Comparison of ENCODE assay signal across 8 mouse cellular contexts in the genomic region with DNA sequence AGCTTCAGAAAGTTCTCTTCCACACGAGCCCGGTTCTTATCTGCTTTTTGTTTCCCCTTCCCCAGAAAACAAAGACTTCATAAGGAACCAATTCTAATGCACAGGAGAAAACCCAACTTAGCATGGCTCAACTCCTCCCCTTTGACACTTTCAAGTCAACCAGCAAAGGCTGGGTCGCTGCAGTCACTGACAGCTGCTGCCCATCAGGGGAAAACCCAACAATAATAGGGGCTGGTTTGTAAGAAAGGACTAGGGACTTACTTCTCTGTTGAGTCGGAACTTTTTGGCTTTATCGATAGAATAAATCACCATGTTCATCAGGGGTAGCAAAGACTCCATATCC. TPM values are rescaled to one million over a fixed set of nuclear protein-coding genes. Genes with fewer than 3 reads are reported as not detected.
DNase-seq lines count a peak whose midpoint lies in the region; ATAC-seq and TF ChIP-seq lines count a peak whose summit lies in the region.

Gene Strada, minus strand, starts transcription at position 46 of the 343 bp plus-strand sequence.

- TF ChIP-seq CTCF in liver, adult 2 months (IDR thresholded peaks at IDR 0.05; ENCODE audit: low read depth, low read length) = no peak

- 0 out of 2 replicates have a peak, but pooled peaks cover 3% of the 10 kb centered on the region for H3K4me1 ChIP-seq in liver, adult 2 months (ENCODE audit: control insufficient read depth, insufficient read depth, low read length)
- H3K4me1 ChIP-seq in forebrain, embryonic 16.5 days (replicated peaks; ENCODE audit: control insufficient read depth, insufficient read depth, low read length) = no peaks in the 10 kb centered on the region

- H3K27ac ChIP-seq in liver, adult 2 months (replicated peaks; ENCODE audit: insufficient read depth, low read depth, low read length) = peak within 1 kb of the TSS; percentile 60
- H3K27ac ChIP-seq in forebrain, embryonic 16.5 days (ENCODE audit: low read length) = no peak within 1 kb of the TSS

- H3K4me3 ChIP-seq in liver, adult 2 months (ENCODE audit: insufficient read depth, low read depth, low read length) = no peak within 1 kb of the TSS
- no peak within 1 kb of the TSS for H3K4me3 ChIP-seq in forebrain, embryonic 16.5 days (replicated peaks; ENCODE audit: low read length)

- no peaks in the 10 kb centered on the region for H3K9me3 ChIP-seq in forebrain, embryonic 16.5 days (ENCODE audit: control insufficient read depth, low read length)

- no peak for DNase-seq in liver, adult 2 months (ENCODE audit: extremely low read depth, low read depth, low spot score)
- DNase-seq in liver = no peak
- DNase-seq in adrenal gland, postnatal 10 days = no peak
- no peak for DNase-seq in layer of hippocampus, postnatal 36 days
- no peak for DNase-seq in cerebellum, postnatal 4 days (ENCODE audit: low spot score in 2 of 2)
- no peak for DNase-seq in cerebellum, postnatal 25 days

- no peak within 1 kb of the TSS for H3K9ac ChIP-seq in liver, adult 2 months (ENCODE audit: low read depth, low read length)
- H3K9ac ChIP-seq in forebrain, embryonic 16.5 days (replicated peaks; ENCODE audit: low read depth, low read length) = no peak within 1 kb of the TSS; the same call in 1 of the 2 replicates

- 76% methylated on average over 5 of the region's 5 CpGs for WGBS in liver, adult 2 months
- 88% methylated on average over 5 of the region's 5 CpGs for WGBS in forebrain, embryonic 16.5 days

- no peak within 1 kb of the TSS for H3K4me2 ChIP-seq in forebrain, embryonic 16.5 days (ENCODE audit: low read length)

- TF ChIP-seq POLR2A in liver, adult 2 months (IDR thresholded peaks at IDR 0.05; ENCODE audit: extremely low read depth, insufficient read depth, low read length) = no peak

- no peaks in the 10 kb centered on the region for H3K79me2 ChIP-seq in liver, adult 2 months (ENCODE audit: control insufficient read depth, insufficient read depth, low read length)

- no peak for ATAC-seq in forebrain, embryonic 16.5 days
- ATAC-seq in monocyte, adult 5-6 weeks (replicated peaks; ENCODE audit: insufficient number of reproducible peaks, low FRiP score, low TSS enrichment, poor library complexity, severe bottlenecking) = no peak

- peaks cover 62% of the 10 kb centered on the region for H3K36me3 ChIP-seq in liver, adult 2 months (ENCODE audit: control insufficient read depth, insufficient read depth, low read length)
- H3K36me3 ChIP-seq in forebrain, embryonic 16.5 days (ENCODE audit: control insufficient read depth, insufficient read depth) = peaks cover 31% of the 10 kb centered on the region

- H3K27me3 ChIP-seq in liver, adult 2 months (ENCODE audit: control insufficient read depth, insufficient read depth, low read length) = no peaks in the 10 kb centered on the region
- H3K27me3 ChIP-seq in forebrain, embryonic 16.5 days (replicated peaks; ENCODE audit: control insufficient read depth, insufficient read depth, low read length) = no peaks in the 10 kb centered on the region

RNA-seq across cellular contexts. Expression of gene Strada, which starts in this region (rescaled TPM):
- total RNA-seq in liver, adult 2 months (2014; rRNA removed) = 1.8 and 2.8 TPM in 2 replicates
- 3.1 and 3.9 TPM in 2 replicates for polyA plus RNA-seq in liver, adult 2 months (2012; rRNA removed)
- total RNA-seq in adrenal gland, postnatal 10 days (2021) = 10 to 100 TPM; 12.1 to 16.1 TPM
- 28.8 and 30.9 TPM in 2 replicates for polyA plus RNA-seq in forebrain, embryonic 16.5 days (2015; fragmentation: Nextera tagmentation; extraction: Ambion mirVana)
- total RNA-seq in layer of hippocampus, postnatal 36 days (2021) = 10 to 100 TPM; 27.5 to 29.9 TPM
- 20.0 to 33.6 TPM (median 21.1 TPM) in 3 replicates for total RNA-seq in monocyte, adult 5-6 weeks (2017)
